Mouse (Mus musculus) midbrain, embryonic 11.5 days (tissue): Measurements from ENCODE around the gene Ddx54. TPM values are rescaled to one million over a fixed set of nuclear protein-coding genes. Genes with fewer than 3 reads are reported as not detected.
A peak's percentile ranks its signal among the peaks of the same experiment; 100 is the strongest.

Experiments
- ATAC-seq: fragments of 200-750 bp; cut with Nextera tagmentation; 2 replicates; pipeline ENCODE4 v1.8.0; 2017; ENCODE audit warnings: moderate TSS enrichment, moderate library complexity; ENCODE audit not compliant: low FRiP score
- DNase-seq: peaks from one replicate; pipeline ENCODE4 v3.0.0; 2015; ENCODE audit warnings: low spot score; ENCODE audit errors: missing footprints
- H3K27ac ChIP-seq: fragments of 300-500 bp; sonication (generic); 2 replicates; pipeline ENCODE4 v1.5.1; 2014; ENCODE audit warnings: low read depth, low read length
- H3K27me3 ChIP-seq: fragments of 300-500 bp; sonication (generic); 2 replicates; pipeline ENCODE4 v1.6.1; 2014; ENCODE audit warnings: mild to moderate bottlenecking, low read length, moderate library complexity, mixed read lengths; ENCODE audit not compliant: control insufficient read depth, insufficient read depth
- H3K36me3 ChIP-seq: fragments of 300-500 bp; sonication (generic); 2 replicates; pipeline ENCODE4 v1.6.1; 2014; ENCODE audit warnings: mild to moderate bottlenecking, low read length, moderate library complexity, mixed read lengths; ENCODE audit not compliant: control insufficient read depth, insufficient read depth
- H3K4me1 ChIP-seq: fragments of 300-500 bp; sonication (generic); 2 replicates; pipeline ENCODE4 v1.6.1; 2014; ENCODE audit warnings: low read length; ENCODE audit not compliant: control insufficient read depth, insufficient read depth
- H3K4me2 ChIP-seq: fragments of 300-500 bp; sonication (generic); 2 replicates; pipeline ENCODE4 v1.6.1; 2014; ENCODE audit warnings: mild to moderate bottlenecking, moderate library complexity
- H3K4me3 ChIP-seq: fragments of 300-500 bp; sonication (generic); 2 replicates; pipeline ENCODE4 v1.5.1; 2014; ENCODE audit warnings: low read depth, low read length
- H3K9ac ChIP-seq: fragments of 300-500 bp; sonication (generic); 2 replicates; pipeline ENCODE4 v1.6.1; 2014; ENCODE audit warnings: low read length
- H3K9me3 ChIP-seq: fragments of 300-500 bp; sonication (generic); 2 replicates; pipeline ENCODE4 v1.6.1; 2016; ENCODE audit warnings: low read length; ENCODE audit not compliant: control insufficient read depth
- WGBS: fragments of 180-500 bp; shearing (Covaris S2); extraction: QIAGEN DNeasy Blood & Tissue Kit; methylation state at CpG from one replicate; pipeline ENCODE4 v1.1.7; 2014; 5-methylcytosine and 5-hydroxymethylcytosine counted together
- polyA plus RNA-seq: library from polyadenylated mRNA; unstranded; fragments of >200 nt; fragmentation: Nextera tagmentation; extraction: Ambion mirVana; gene quantifications from 2 replicates; pipeline ENCODE4 v1.2.1, GENCODE M21; 2014

Gene Ddx54
- polyA plus RNA-seq: 26.4 and 32.2 TPM in 2 replicates

DNA sequence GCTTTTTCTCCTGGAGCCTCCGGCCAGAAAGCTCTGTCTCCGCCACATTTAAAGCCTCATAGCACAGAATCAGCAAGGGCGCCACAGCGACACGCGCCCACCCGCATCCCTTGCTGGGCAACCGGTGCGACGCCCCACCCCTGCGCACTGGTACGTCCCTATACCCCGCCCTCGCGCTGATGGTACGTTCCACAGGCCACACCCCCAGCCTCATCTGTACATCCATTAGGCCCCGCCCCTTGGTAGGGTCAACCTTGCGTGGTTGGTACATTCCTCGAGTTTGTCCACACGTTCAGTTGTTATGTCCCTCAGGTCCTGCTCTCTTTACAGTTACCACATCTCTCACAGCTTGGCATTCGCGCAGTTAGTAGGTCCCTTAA is at the start of gene Ddx54, which contains the start of gene Rita1:
Gene Ddx54, plus strand, starts transcription at position 298 of the 380 bp plus-strand sequence.
Gene Rita1, minus strand, starts transcription at position 148 of the 380 bp plus-strand sequence.
- Histone ChIP-seq H3K9ac (peak within 1 kb of the TSS; percentile 72), H3K4me2 (peak within 1 kb of the TSS; percentile 92), H3K36me3 (peaks cover 7% of the 10 kb centered on the region; the same call in 1 of the 2 replicates), H3K9me3 (peaks cover 3% of the 10 kb centered on the region; the same call in 1 of the 2 replicates), H3K4me3 (peak within 1 kb of the TSS; percentile 48), H3K4me1 (peaks cover 15% of the 10 kb centered on the region), H3K27ac (no peak within 1 kb of the TSS; the same call in 1 of the 2 replicates), H3K27me3 (no peaks in the 10 kb centered on the region)
- under 1% methylated on average over 22 of the region's 22 CpGs for WGBS
- peak; percentile 100 for DNase-seq
- peak; percentile 87 for ATAC-seq

GRCm38 (mm10) chr5:120562956-120563913 is 49.3 kb upstream of the Ddx54 start:
- Histone ChIP-seq H3K4me1 (peaks cover 40% of the 10 kb centered on the region), H3K4me3 (no peak overlapping the region), H3K36me3 (no peaks in the 10 kb centered on the region), H3K9me3 (no peaks in the 10 kb centered on the region), H3K9ac (peak overlapping the region; percentile 24; the same call in 1 of the 2 replicates), H3K27ac (peak overlapping the region; percentile 51), H3K4me2 (no peak overlapping the region), H3K27me3 (no peaks in the 10 kb centered on the region)
- WGBS: 59% methylated on average over 28 of the region's 28 CpGs
- DNase-seq: peak; percentile 90
- ATAC-seq: no peak

- 53% methylated on average over 4 of the region's 4 CpGs for WGBS
- ATAC-seq (no peak), DNase-seq (no peak)
- Histone ChIP-seq H3K27ac (no peak overlapping the region), H3K4me3 (no peak overlapping the region), H3K36me3 (no peaks in the 10 kb centered on the region), H3K27me3 (no peaks in the 10 kb centered on the region), H3K9me3 (no peaks in the 10 kb centered on the region), H3K4me1 (peaks cover 44% of the 10 kb centered on the region), H3K4me2 (no peak overlapping the region), H3K9ac (no peak overlapping the region)
Measured at GRCm38 (mm10) chr5:120563914-120564311, 48.6 kb upstream of the Ddx54 start.

- Histone ChIP-seq H3K27ac (no peak overlapping the region; the same call in 1 of the 2 replicates), H3K4me2 (no peak overlapping the region), H3K36me3 (no peaks in the 10 kb centered on the region), H3K27me3 (no peaks in the 10 kb centered on the region), H3K9ac (no peak overlapping the region), H3K4me3 (no peak overlapping the region), H3K4me1 (peaks cover 38% of the 10 kb centered on the region), H3K9me3 (no peaks in the 10 kb centered on the region)
- DNase-seq: no peak
- no peak for ATAC-seq
- WGBS: 51% methylated on average over 15 of the region's 15 CpGs
Measured at GRCm38 (mm10) chr5:120565171-120565905, 47.2 kb upstream of the Ddx54 start.

DNA sequence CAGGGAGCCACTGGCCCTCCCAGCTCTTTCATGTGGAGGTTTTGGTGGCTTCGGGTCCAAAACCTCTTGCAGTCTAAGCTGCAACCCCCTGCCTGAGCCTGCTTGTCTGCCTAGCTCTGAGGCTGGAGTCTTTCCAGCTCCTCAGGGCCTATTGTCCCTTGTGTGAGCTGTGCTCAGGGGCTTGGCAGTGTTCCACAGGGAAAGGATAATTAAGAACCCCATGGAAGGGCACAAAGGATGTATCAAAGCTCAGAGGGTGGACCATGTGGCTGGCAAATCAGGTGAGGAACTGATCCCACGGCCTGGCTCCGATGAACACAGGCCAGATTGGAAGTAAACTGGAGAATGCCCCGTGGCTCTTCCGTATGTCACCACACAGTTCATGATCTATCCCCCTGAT is 46.4 kb upstream of the Ddx54 start:
- H3K4me2 ChIP-seq: no peak overlapping the region
- peaks cover 33% of the 10 kb centered on the region for H3K4me1 ChIP-seq
- no peak overlapping the region for H3K9ac ChIP-seq
- 50% methylated on average over 5 of the region's 5 CpGs for WGBS
- H3K36me3 ChIP-seq: no peaks in the 10 kb centered on the region
- ATAC-seq (no peak), DNase-seq (no peak)
- no peaks in the 10 kb centered on the region for H3K9me3 ChIP-seq
- no peak overlapping the region for H3K4me3 ChIP-seq
- peak overlapping the region; percentile 7; the same call in 1 of the 2 replicates for H3K27ac ChIP-seq
- no peaks in the 10 kb centered on the region for H3K27me3 ChIP-seq

GRCm38 (mm10) chr5:120566681-120567252 is 45.8 kb upstream of the Ddx54 start:
- Histone ChIP-seq H3K4me2 (no peak overlapping the region), H3K27ac (peak overlapping the region; percentile 55), H3K27me3 (no peaks in the 10 kb centered on the region), H3K4me3 (no peak overlapping the region), H3K9me3 (no peaks in the 10 kb centered on the region), H3K36me3 (no peaks in the 10 kb centered on the region), H3K4me1 (peaks cover 34% of the 10 kb centered on the region), H3K9ac (no peak overlapping the region; the same call in 1 of the 2 replicates)
- DNase-seq (no peak), ATAC-seq (no peak)
- 64% methylated on average over 9 of the region's 9 CpGs for WGBS

GRCm38 (mm10) chr5:120567253-120567701 is 45.3 kb upstream of the Ddx54 start:
- no peak overlapping the region for H3K4me2 ChIP-seq
- DNase-seq (peak; percentile 89), ATAC-seq (peak; percentile 61; the same call in 1 of the 2 replicates)
- WGBS: 19% methylated on average over 21 of the region's 21 CpGs
- peak overlapping the region; percentile 24 for H3K9ac ChIP-seq
- H3K27me3 ChIP-seq: no peaks in the 10 kb centered on the region
- peaks cover 34% of the 10 kb centered on the region for H3K4me1 ChIP-seq
- H3K4me3 ChIP-seq: no peak overlapping the region
- no peaks in the 10 kb centered on the region for H3K9me3 ChIP-seq
- H3K27ac ChIP-seq: peak overlapping the region; percentile 55
- no peaks in the 10 kb centered on the region for H3K36me3 ChIP-seq

DNA sequence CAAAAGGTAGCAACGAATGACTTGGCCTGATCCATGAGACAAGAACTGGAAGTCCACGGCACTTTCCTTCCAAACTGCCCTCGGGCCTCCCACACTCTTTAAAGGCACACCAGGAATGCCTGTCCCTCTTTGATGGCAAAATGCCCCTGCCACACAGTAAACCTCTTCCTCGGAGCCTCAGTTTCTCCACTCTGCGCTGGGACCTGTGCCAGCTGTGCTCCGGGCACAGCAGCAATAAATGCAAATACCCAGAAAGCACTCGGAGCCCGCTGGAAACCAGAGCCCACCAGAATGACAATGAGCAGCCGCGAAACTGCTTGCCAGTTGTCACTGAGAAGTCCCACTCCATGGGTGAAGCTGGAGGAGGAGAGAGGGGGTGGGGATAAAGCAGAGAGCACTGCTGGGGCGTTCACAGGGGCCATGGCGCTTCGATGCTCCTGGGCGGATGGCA is 44.8 kb upstream of the Ddx54 start:
- H3K4me1 ChIP-seq: peaks cover 34% of the 10 kb centered on the region
- H3K27ac ChIP-seq: peak overlapping the region; percentile 55
- no peak overlapping the region for H3K4me3 ChIP-seq
- no peak for DNase-seq
- no peaks in the 10 kb centered on the region for H3K36me3 ChIP-seq
- 53% methylated on average over 14 of the region's 14 CpGs for WGBS
- peak overlapping the region; percentile 24; the same call in 1 of the 2 replicates for H3K9ac ChIP-seq
- ATAC-seq: no peak
- H3K4me2 ChIP-seq: no peak overlapping the region
- no peaks in the 10 kb centered on the region for H3K9me3 ChIP-seq
- no peaks in the 10 kb centered on the region for H3K27me3 ChIP-seq
